Comparison of ENCODE assay signal across 8 mouse cellular contexts in the genomic region with DNA sequence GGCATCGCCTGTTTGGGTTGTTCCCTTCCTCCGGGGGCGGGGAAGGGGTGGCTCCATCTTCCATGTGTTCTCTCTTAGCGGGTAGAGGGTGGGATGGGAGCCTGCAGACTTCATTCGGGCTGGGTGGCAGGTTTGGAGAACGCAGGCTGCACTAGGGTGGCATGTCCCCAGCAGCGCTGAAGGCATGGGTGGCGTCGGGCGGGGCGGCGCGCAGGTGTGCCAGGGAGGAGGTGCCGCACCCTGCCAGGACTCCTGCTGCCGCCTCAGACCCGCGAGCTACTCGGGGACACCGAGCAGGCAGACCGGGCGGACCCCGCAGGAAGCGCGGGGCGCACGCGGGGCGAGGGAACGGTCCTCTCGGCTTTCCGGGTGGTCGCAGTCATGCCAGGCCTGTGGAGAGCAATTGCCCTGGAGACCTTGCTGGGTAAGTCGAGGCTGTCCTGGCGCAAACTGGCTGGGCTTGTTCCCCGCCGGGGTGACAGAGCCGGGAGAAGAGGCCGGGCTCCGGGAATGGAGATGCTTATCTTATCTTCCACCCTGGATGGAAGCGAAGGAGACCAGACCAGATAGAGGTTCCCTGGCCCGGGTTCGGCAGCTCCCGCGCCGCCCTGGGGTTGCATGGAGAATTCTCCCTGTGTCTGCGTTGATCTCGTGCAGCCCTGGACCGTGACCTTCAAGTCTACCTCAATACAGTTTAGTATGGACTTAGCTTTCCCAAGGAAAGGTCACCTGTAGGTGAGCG. TPM values are rescaled to one million over a fixed set of nuclear protein-coding genes. Genes with fewer than 3 reads are reported as not detected.
DNase-seq lines count a peak whose midpoint lies in the region; ATAC-seq and TF ChIP-seq lines count a peak whose summit lies in the region.

Gene Cwh43 (plus strand): TSS at position 95 of the 742 bp plus-strand sequence.

- no peak within 1 kb of the TSS for H3K9ac ChIP-seq in lung, embryonic 16.5 days (ENCODE audit: low read length)
- no peak within 1 kb of the TSS for H3K9ac ChIP-seq in intestine, postnatal 0 days (ENCODE audit: low read depth, low read length)
- H3K9ac ChIP-seq in stomach, embryonic 16.5 days (ENCODE audit: low read length): peak within 1 kb of the TSS; percentile 60

- no peaks in the 10 kb centered on the region for H3K9me3 ChIP-seq in lung, embryonic 16.5 days (ENCODE audit: control insufficient read depth, low read length)
- no peaks in the 10 kb centered on the region for H3K9me3 ChIP-seq in intestine, postnatal 0 days (ENCODE audit: control insufficient read depth)
- no peaks in the 10 kb centered on the region for H3K9me3 ChIP-seq in midbrain, embryonic 10.5 days (replicated peaks)
- no peaks in the 10 kb centered on the region for H3K9me3 ChIP-seq in stomach, embryonic 16.5 days (replicated peaks; ENCODE audit: control insufficient read depth, low read length)

- 3% methylated on average over 49 of the region's 49 CpGs for WGBS in lung, embryonic 16.5 days
- WGBS in intestine, postnatal 0 days: 2% methylated on average over 48 of the region's 49 CpGs
- 3% methylated on average over 49 of the region's 49 CpGs for WGBS in midbrain, embryonic 10.5 days
- 3% methylated on average over 47 of the region's 49 CpGs for WGBS in stomach, embryonic 16.5 days

- peaks cover 5% of the 10 kb centered on the region; the same call in 1 of the 2 replicates for H3K4me1 ChIP-seq in lung, embryonic 16.5 days (replicated peaks; ENCODE audit: control insufficient read depth, insufficient read depth, low read length)
- H3K4me1 ChIP-seq in intestine, postnatal 0 days (replicated peaks; ENCODE audit: control insufficient read depth, insufficient read depth, low read length): no peaks in the 10 kb centered on the region
- H3K4me1 ChIP-seq in midbrain, embryonic 10.5 days: peaks cover 11% of the 10 kb centered on the region
- H3K4me1 ChIP-seq in stomach, embryonic 16.5 days (ENCODE audit: control insufficient read depth, insufficient read depth, low read length): peaks cover 11% of the 10 kb centered on the region; the same call in 1 of the 2 replicates

- H3K27me3 ChIP-seq in lung, embryonic 16.5 days (ENCODE audit: control insufficient read depth, insufficient read depth, low read depth, low read length): peaks cover 26% of the 10 kb centered on the region
- peaks cover 27% of the 10 kb centered on the region for H3K27me3 ChIP-seq in intestine, postnatal 0 days (replicated peaks; ENCODE audit: control insufficient read depth, insufficient read depth, low read length)
- peaks cover 47% of the 10 kb centered on the region for H3K27me3 ChIP-seq in midbrain, embryonic 10.5 days (ENCODE audit: low read depth, poor library complexity, severe bottlenecking)
- peaks cover 27% of the 10 kb centered on the region for H3K27me3 ChIP-seq in stomach, embryonic 16.5 days (ENCODE audit: control insufficient read depth, insufficient read depth, low read length)

- H3K4me3 ChIP-seq in lung, embryonic 16.5 days (ENCODE audit: low read length): peak within 1 kb of the TSS; percentile 34
- peak within 1 kb of the TSS; percentile 26 for H3K4me3 ChIP-seq in intestine, postnatal 0 days (ENCODE audit: low read depth, low read length)
- peak within 1 kb of the TSS; percentile 58 for H3K4me3 ChIP-seq in midbrain, embryonic 10.5 days
- H3K4me3 ChIP-seq in stomach, embryonic 16.5 days (replicated peaks; ENCODE audit: low read length): peak within 1 kb of the TSS; percentile 36

- H3K36me3 ChIP-seq in lung, embryonic 16.5 days (ENCODE audit: control insufficient read depth, insufficient read depth, low read length): no peaks in the 10 kb centered on the region
- H3K36me3 ChIP-seq in intestine, postnatal 0 days (ENCODE audit: control insufficient read depth, insufficient read depth): no peaks in the 10 kb centered on the region
- no peaks in the 10 kb centered on the region for H3K36me3 ChIP-seq in midbrain, embryonic 10.5 days
- no peaks in the 10 kb centered on the region for H3K36me3 ChIP-seq in stomach, embryonic 16.5 days (ENCODE audit: control insufficient read depth, insufficient read depth, low read length)

- H3K27ac ChIP-seq in lung, embryonic 16.5 days (ENCODE audit: low read length): no peak within 1 kb of the TSS
- H3K27ac ChIP-seq in intestine, postnatal 0 days (ENCODE audit: low read depth, low read length): no peak within 1 kb of the TSS
- H3K27ac ChIP-seq in midbrain, embryonic 10.5 days (replicated peaks): no peak within 1 kb of the TSS
- H3K27ac ChIP-seq in stomach, embryonic 16.5 days (ENCODE audit: low read length): no peak within 1 kb of the TSS

- no peak for TF ChIP-seq CTCF in intestine, postnatal 0 days (IDR thresholded peaks at IDR 0.05; ENCODE audit: low read depth)

- H3K4me2 ChIP-seq in lung, embryonic 16.5 days (ENCODE audit: low read depth, low read length): peak within 1 kb of the TSS; percentile 56
- peak within 1 kb of the TSS; percentile 58 for H3K4me2 ChIP-seq in intestine, postnatal 0 days (replicated peaks; ENCODE audit: low read depth)
- H3K4me2 ChIP-seq in stomach, embryonic 16.5 days (ENCODE audit: low read depth, low read length): peak within 1 kb of the TSS; percentile 67

- ATAC-seq in lung, embryonic 16.5 days (ENCODE audit: low read depth): no peak
- peak; percentile 72; the same call in 1 of the 2 replicates for ATAC-seq in intestine, postnatal 0 days
- peak; percentile 73 for ATAC-seq in stomach, embryonic 16.5 days (ENCODE audit: insufficient read depth, low FRiP score)

- peak; percentile 21 for DNase-seq in adrenal gland, adult 2 months
- no peak for DNase-seq in adrenal gland, adult 18-20 months (ENCODE audit: low spot score in 2 of 2)
- no peak for DNase-seq in lung, postnatal 36 days
- peak; percentile 32 for DNase-seq in midbrain, embryonic 10.5 days (ENCODE audit: low spot score)
- no peak for DNase-seq in urinary bladder, adult 2 months (ENCODE audit: low spot score)

RNA-seq across cellular contexts. Expression of gene Cwh43, which starts in this region (rescaled TPM):
- under 1 TPM in 1 of 2 experiments, not detected in 1; 0.14 TPM for total RNA-seq in adrenal gland, adult 2 months (2021)
- not detected in 2 replicates for polyA plus RNA-seq in adrenal gland, adult 2 months (2012; rRNA removed)
- not detected for total RNA-seq in adrenal gland, adult 18-20 months (2021)
- polyA plus RNA-seq in lung, embryonic 16.5 days (2015; fragmentation: Nextera tagmentation; extraction: Ambion mirVana): 0.06 TPM in 1 of 2 replicates, not detected in the other
- polyA plus RNA-seq in intestine, postnatal 0 days (2015; fragmentation: Nextera tagmentation; extraction: Ambion mirVana): 0.34 and 0.84 TPM in 2 replicates
- polyA plus RNA-seq in midbrain, embryonic 10.5 days (2016; fragmentation: Nextera tagmentation; extraction: Ambion mirVana): not detected in 2 replicates
- 5.4 and 5.6 TPM in 2 replicates for polyA plus RNA-seq in stomach, embryonic 16.5 days (2015; fragmentation: Nextera tagmentation; extraction: Ambion mirVana)
- 0.16 and 0.50 TPM in 2 replicates for polyA plus RNA-seq in urinary bladder, adult 2 months (2012; rRNA removed)

Comparison
In these comparisons a context has a peak if more than half of its experiments do, and no peak if none do; other contexts are left out.
1. Peak in DNase-seq in adrenal gland, adult 2 months; RNA of the gene not detected or under 1 TPM.
2. Peak in ATAC-seq, H3K4me3 ChIP-seq and H3K4me2 ChIP-seq in intestine, postnatal 0 days; RNA of the gene not detected or under 1 TPM.
3. Peak in DNase-seq and H3K4me3 ChIP-seq in midbrain, embryonic 10.5 days; RNA of the gene not detected or under 1 TPM.